Mouse (Mus musculus): Measurements from ENCODE around the gene Osbpl6. TPM values are rescaled to one million over a fixed set of nuclear protein-coding genes. Genes with fewer than 3 reads are reported as not detected.

The Osbpl6 gene
- total RNA-seq (2021), result 10 to 100 TPM; 11.4 to 13.5 TPM
- 5.9 and 7.4 TPM in 2 replicates for polyA plus RNA-seq (2012; rRNA removed)
- long read RNA-seq, partial matches to known transcripts, result 0 of 10 reads
- long read RNA-seq, other reads (novel, unspliced or antisense), result 6 of 10 reads

GRCm38 (mm10) chr2:76406151-76406936 is at the start of gene Osbpl6:
TSS of gene Osbpl6 (plus strand) at chr2:76406508.
- Histone ChIP-seq H3K36me3 (ENCODE audit: control insufficient read depth, insufficient read depth, low read length) (no peaks in the 10 kb centered on the region), H3K9ac (ENCODE audit: low read depth, low read length) (peak within 1 kb of the TSS; percentile 92), H3K79me2 (replicated peaks; ENCODE audit: control insufficient read depth, insufficient read depth, low read length) (no peaks in the 10 kb centered on the region), H3K4me3 (peak within 1 kb of the TSS; percentile 94), H3K27ac (peak within 1 kb of the TSS; percentile 41), H3K27me3 (ENCODE audit: control insufficient read depth, insufficient read depth, low read length) (peaks cover 2% of the 10 kb centered on the region; the same call in 1 of the 2 replicates), H3K4me1 (ENCODE audit: control insufficient read depth, insufficient read depth, low read length) (no peaks in the 10 kb centered on the region)
- DNase-seq, result peak; percentile 82
- under 1% methylated on average over 87 of the region's 89 CpGs for WGBS
- intact Hi-C loops (cut with DNase I), result loop anchor here (2.0 kb wide), 1 partner anchor 38 kb away; the partner anchor contains the start of gene Rbm45
- TF ChIP-seq EP300 (IDR thresholded peaks at IDR 0.05; ENCODE audit: insufficient read depth, low read depth, low read length), result no peak
- peak; percentile 29 for TF ChIP-seq CTCF (IDR thresholded peaks at IDR 0.05)
- TF ChIP-seq POLR2A (IDR thresholded peaks at IDR 0.05; ENCODE audit: insufficient read depth, low read depth, low read length), result peak; percentile 30; the same call in 1 of the 2 replicates

GRCm38 (mm10) chr2:76360226-76360625 is 46.1 kb upstream of the Osbpl6 start, which contains the start of gene Cyct:
TSS of gene Cyct (minus strand) at chr2:76360450.
- WGBS, result 85% methylated on average over 11 of the region's 11 CpGs
- intact Hi-C loops (cut with DNase I), result loop anchor here (2.0 to 5.0 kb wide), 2 partner anchors 103 to 233 kb away; no protein-coding TSS in a partner anchor

GRCm38 (mm10) chr2:76362111-76362510 is 44.2 kb upstream of the Osbpl6 start:
- WGBS, result 55% methylated on average over 2 of the region's 2 CpGs
- intact Hi-C loops (cut with DNase I), result loop anchor here (5.0 kb wide), 1 partner anchor 235 kb away; no protein-coding TSS in a partner anchor

More at GRCm38 (mm10) chr2:76360226-76360625, 46.1 kb upstream of the Osbpl6 start, which contains the start of gene Cyct:
- TF ChIP-seq EP300 (IDR thresholded peaks at IDR 0.05; ENCODE audit: insufficient read depth, low read depth, low read length), result no peak
- TF ChIP-seq CTCF (IDR thresholded peaks at IDR 0.05), result no peak
- no peak for TF ChIP-seq POLR2A (IDR thresholded peaks at IDR 0.05; ENCODE audit: insufficient read depth, low read depth, low read length)
- no peak within 1 kb of the TSS for H3K9ac ChIP-seq (ENCODE audit: low read depth, low read length)
- H3K27ac ChIP-seq, result no peak within 1 kb of the TSS
- no peak within 1 kb of the TSS for H3K4me3 ChIP-seq
- no peak for DNase-seq
- no peaks in the 10 kb centered on the region for H3K36me3 ChIP-seq (ENCODE audit: control insufficient read depth, insufficient read depth, low read length)
- no peaks in the 10 kb centered on the region for H3K79me2 ChIP-seq (replicated peaks; ENCODE audit: control insufficient read depth, insufficient read depth, low read length)
- H3K27me3 ChIP-seq (ENCODE audit: control insufficient read depth, insufficient read depth, low read length), result no peaks in the 10 kb centered on the region
- no peaks in the 10 kb centered on the region for H3K4me1 ChIP-seq (ENCODE audit: control insufficient read depth, insufficient read depth, low read length)

GRCm38 (mm10) chr2:76365811-76366210 is 40.5 kb upstream of the Osbpl6 start:
- no peak for DNase-seq
- intact Hi-C loops (cut with DNase I), result no loop called here
- no peak for TF ChIP-seq POLR2A (IDR thresholded peaks at IDR 0.05; ENCODE audit: insufficient read depth, low read depth, low read length)
- TF ChIP-seq CTCF (IDR thresholded peaks at IDR 0.05), result no peak
- TF ChIP-seq EP300 (IDR thresholded peaks at IDR 0.05; ENCODE audit: insufficient read depth, low read depth, low read length), result no peak
- no peak overlapping the region for H3K4me3 ChIP-seq
- H3K4me1 ChIP-seq (ENCODE audit: control insufficient read depth, insufficient read depth, low read length), result no peaks in the 10 kb centered on the region
- 61% methylated on average over 4 of the region's 4 CpGs for WGBS
- no peaks in the 10 kb centered on the region for H3K27me3 ChIP-seq (ENCODE audit: control insufficient read depth, insufficient read depth, low read length)
- peaks cover 4% of the 10 kb centered on the region; the same call in 1 of the 2 replicates for H3K79me2 ChIP-seq (replicated peaks; ENCODE audit: control insufficient read depth, insufficient read depth, low read length)
- H3K27ac ChIP-seq, result no peak overlapping the region
- H3K36me3 ChIP-seq (ENCODE audit: control insufficient read depth, insufficient read depth, low read length), result no peaks in the 10 kb centered on the region
- H3K9ac ChIP-seq (ENCODE audit: low read depth, low read length), result no peak overlapping the region

More at GRCm38 (mm10) chr2:76362111-76362510, 44.2 kb upstream of the Osbpl6 start:
- TF ChIP-seq EP300 (IDR thresholded peaks at IDR 0.05; ENCODE audit: insufficient read depth, low read depth, low read length), result no peak
- TF ChIP-seq CTCF (IDR thresholded peaks at IDR 0.05), result peak; percentile 68
- H3K27ac ChIP-seq, result no peak overlapping the region
- DNase-seq, result no peak
- H3K36me3 ChIP-seq (ENCODE audit: control insufficient read depth, insufficient read depth, low read length), result no peaks in the 10 kb centered on the region
- no peaks in the 10 kb centered on the region for H3K4me1 ChIP-seq (ENCODE audit: control insufficient read depth, insufficient read depth, low read length)
- no peak overlapping the region for H3K4me3 ChIP-seq
- H3K79me2 ChIP-seq (replicated peaks; ENCODE audit: control insufficient read depth, insufficient read depth, low read length), result no peaks in the 10 kb centered on the region
- no peaks in the 10 kb centered on the region for H3K27me3 ChIP-seq (ENCODE audit: control insufficient read depth, insufficient read depth, low read length)
- H3K9ac ChIP-seq (ENCODE audit: low read depth, low read length), result no peak overlapping the region

GRCm38 (mm10) chr2:76367188-76367922 is 39.0 kb upstream of the Osbpl6 start:
- peaks cover 6% of the 10 kb centered on the region; the same call in 1 of the 2 replicates for H3K79me2 ChIP-seq (replicated peaks; ENCODE audit: control insufficient read depth, insufficient read depth, low read length)
- no peak overlapping the region for H3K9ac ChIP-seq (ENCODE audit: low read depth, low read length)
- H3K27ac ChIP-seq, result no peak overlapping the region
- H3K4me1 ChIP-seq (ENCODE audit: control insufficient read depth, insufficient read depth, low read length), result no peaks in the 10 kb centered on the region; the same call in 1 of the 2 replicates
- no peak overlapping the region for H3K4me3 ChIP-seq
- peak; percentile 61 to 81 for DNase-seq
- H3K27me3 ChIP-seq (ENCODE audit: control insufficient read depth, insufficient read depth, low read length), result no peaks in the 10 kb centered on the region
- TF ChIP-seq POLR2A (IDR thresholded peaks at IDR 0.05; ENCODE audit: insufficient read depth, low read depth, low read length) (no peak), CTCF (IDR thresholded peaks at IDR 0.05) (peak; percentile 90)
- WGBS, result 13% methylated on average over 9 of the region's 9 CpGs
- peaks cover 8% of the 10 kb centered on the region for H3K36me3 ChIP-seq (ENCODE audit: control insufficient read depth, insufficient read depth, low read length)
- intact Hi-C loops (cut with DNase I), result no loop called here
